Mouse (Mus musculus) E14TG2a.4 (cell line): ENCODE measurements around the gene Itga2b.

ENCODE experiments used
- H3K27me3 ChIP-seq: 2 replicates; pipeline ENCODE4 v1.6.1; 2014; ENCODE audit warnings: low read length, control low read depth; ENCODE audit not compliant: insufficient read depth
- H3K36me3 ChIP-seq: 2 replicates; pipeline ENCODE4 v1.6.1; 2014; ENCODE audit warnings: low read length, control low read depth; ENCODE audit not compliant: insufficient read depth
- H3K4me1 ChIP-seq: replicated peaks from 2 replicates; pipeline ENCODE4 v1.6.1; 2014; ENCODE audit warnings: low read depth, low read length, control low read depth
- H3K4me3 ChIP-seq: replicated peaks from 2 replicates; pipeline ENCODE4 v1.5.1; 2014; ENCODE audit warnings: mild to moderate bottlenecking, low read length
- H3K9me3 ChIP-seq: 2 replicates; pipeline ENCODE4 v1.6.1; 2014; ENCODE audit warnings: low read length, control low read depth
- CTCF ChIP-seq: conservative IDR thresholded peaks from 2 replicates; pipeline ENCODE4 v1.5.1; 2014; ENCODE audit warnings: low read length
- NANOG ChIP-seq: IDR thresholded peaks from 2 replicates; pipeline ENCODE4 v1.6.1; 2014; ENCODE audit warnings: borderline replicate concordance, low read length, mixed read lengths
- POU5F1 ChIP-seq: IDR thresholded peaks from 2 replicates; pipeline ENCODE4 v1.6.1; 2014; ENCODE audit warnings: low read length, borderline replicate concordance

Gene Itga2b

GRCm38 (mm10) chr11:102407834-102408215 is 62.1 kb downstream of the Itga2b start, which contains the start of gene Slc25a39:
Slc25a39 (minus strand) TSS chr11:102407946.
- Histone ChIP-seq H3K36me3 (peaks cover 37% of the 10 kb centered on the region), H3K4me3 (peak within 1 kb of the TSS; percentile 97), H3K4me1 (peaks cover 63% of the 10 kb centered on the region), H3K27me3 (no peaks in the 10 kb centered on the region), H3K9me3 (no peaks in the 10 kb centered on the region)
- no peak for TF ChIP-seq NANOG
- no peak for TF ChIP-seq POU5F1
- no peak for TF ChIP-seq CTCF

GRCm38 (mm10) chr11:102406900-102407833 is 62.8 kb downstream of the Itga2b start:
- peak overlapping the region; percentile 97 for H3K4me3 ChIP-seq
- TF ChIP-seq POU5F1 = no peak
- no peak for TF ChIP-seq CTCF
- no peak for TF ChIP-seq NANOG

GRCm38 (mm10) chr11:102406401-102406800 is 63.5 kb downstream of the Itga2b start:
- Histone ChIP-seq H3K27me3 (no peaks in the 10 kb centered on the region), H3K4me1 (peaks cover 69% of the 10 kb centered on the region), H3K9me3 (no peaks in the 10 kb centered on the region), H3K36me3 (peaks cover 51% of the 10 kb centered on the region), H3K4me3 (peak overlapping the region; percentile 97)
- TF ChIP-seq NANOG = no peak
- TF ChIP-seq POU5F1 = no peak
- TF ChIP-seq CTCF = no peak

More at GRCm38 (mm10) chr11:102406900-102407833, 62.8 kb downstream of the Itga2b start:
- Histone ChIP-seq H3K4me1 (peaks cover 69% of the 10 kb centered on the region), H3K36me3 (peaks cover 43% of the 10 kb centered on the region), H3K9me3 (no peaks in the 10 kb centered on the region), H3K27me3 (no peaks in the 10 kb centered on the region)

DNA sequence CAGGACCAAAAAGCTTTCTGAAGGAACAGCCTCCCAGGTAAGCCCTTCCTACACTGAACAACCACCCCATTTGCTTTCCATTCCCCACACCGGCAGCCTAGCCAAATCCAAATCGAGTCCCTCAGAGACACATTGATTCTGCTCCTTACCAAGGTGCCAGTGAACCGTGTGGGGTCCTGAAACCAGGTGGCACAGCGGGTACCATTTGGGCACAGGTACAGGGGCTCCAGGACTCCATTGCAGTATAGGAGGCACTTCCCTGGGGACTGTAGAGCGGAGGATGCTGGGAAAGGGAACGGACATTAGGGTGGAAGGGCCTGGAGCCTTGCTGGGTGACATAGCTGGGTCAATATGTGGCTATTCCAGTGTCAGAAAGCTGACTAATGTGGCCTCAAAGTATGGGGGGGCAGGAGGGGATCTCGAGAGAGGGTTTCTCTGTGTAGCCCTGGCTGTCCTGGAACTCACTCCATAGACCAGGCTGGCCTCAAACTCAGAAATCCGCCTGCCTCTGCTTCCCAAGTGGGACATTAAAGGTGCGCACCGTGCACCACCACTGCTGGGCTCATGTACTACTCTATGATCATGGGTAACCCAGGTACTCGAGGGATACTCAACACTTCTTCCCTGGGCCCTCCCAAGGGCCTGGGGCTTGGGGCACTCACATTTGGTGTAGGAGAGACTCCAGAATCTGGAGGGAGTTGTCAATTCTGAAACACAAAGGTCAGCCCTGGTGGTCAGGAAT is 64.2 kb downstream of the Itga2b start:
- no peak for TF ChIP-seq NANOG
- TF ChIP-seq POU5F1 = no peak
- TF ChIP-seq CTCF = no peak
- Histone ChIP-seq H3K27me3 (no peaks in the 10 kb centered on the region), H3K4me3 (peak overlapping the region; percentile 97), H3K9me3 (no peaks in the 10 kb centered on the region), H3K36me3 (peaks cover 58% of the 10 kb centered on the region), H3K4me1 (peaks cover 71% of the 10 kb centered on the region)

DNA sequence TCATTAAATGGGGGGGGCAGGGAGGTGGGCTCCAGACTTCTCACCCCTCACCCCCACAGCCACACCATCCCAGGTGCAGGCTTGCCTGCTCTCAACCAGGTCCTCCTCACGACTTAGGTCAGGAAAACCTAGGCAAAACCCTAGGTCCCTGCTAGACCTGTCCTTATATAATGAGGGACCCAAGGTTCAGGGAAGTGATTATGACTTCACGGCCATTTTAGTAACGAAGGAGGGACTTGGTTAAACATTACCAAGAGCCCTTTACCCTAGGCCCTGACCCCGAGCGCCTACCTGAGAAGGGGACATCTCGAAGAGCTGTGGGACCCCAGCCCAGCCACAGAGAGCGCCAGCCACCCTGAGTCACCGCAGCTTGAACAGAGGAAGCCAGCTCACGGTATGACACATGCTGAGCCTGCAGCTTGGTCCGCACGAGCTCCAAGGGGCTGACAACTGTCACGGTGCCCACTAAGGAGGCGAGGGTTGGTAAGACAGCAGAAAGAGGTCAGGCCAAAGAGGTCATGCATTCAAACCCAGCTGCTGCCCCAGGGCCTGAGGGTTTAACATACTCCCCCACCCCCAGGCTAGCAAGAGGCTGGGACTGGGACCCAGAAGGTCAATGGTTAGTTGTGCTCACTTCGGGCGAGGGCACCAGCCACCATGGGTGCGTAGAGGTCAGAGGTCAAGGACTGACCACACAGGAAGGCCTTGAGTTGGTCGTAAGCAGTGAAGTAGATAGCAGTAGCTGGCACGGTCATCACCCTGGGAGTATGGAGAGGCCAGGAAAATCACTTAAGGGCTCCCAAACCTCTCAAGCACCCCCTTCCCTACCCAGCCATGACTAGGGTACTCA is 65.5 kb downstream of the Itga2b start:
- peaks cover 2% of the 10 kb centered on the region for H3K27me3 ChIP-seq
- TF ChIP-seq POU5F1 = no peak
- no peak for TF ChIP-seq CTCF
- no peak for TF ChIP-seq NANOG
- peak overlapping the region; percentile 97 for H3K4me3 ChIP-seq
- H3K9me3 ChIP-seq = no peaks in the 10 kb centered on the region
- H3K36me3 ChIP-seq = peaks cover 63% of the 10 kb centered on the region
- H3K4me1 ChIP-seq = peaks cover 76% of the 10 kb centered on the region

- Histone ChIP-seq H3K4me3 (no peak overlapping the region), H3K9me3 (no peaks in the 10 kb centered on the region), H3K27me3 (peaks cover 8% of the 10 kb centered on the region), H3K36me3 (peaks cover 63% of the 10 kb centered on the region), H3K4me1 (peaks cover 78% of the 10 kb centered on the region)
- TF ChIP-seq CTCF (no peak), NANOG (no peak), POU5F1 (no peak)
These were observed 66.3 kb downstream of the Itga2b start for GRCm38 (mm10) chr11:102403657-102404056.
